Mouse (Mus musculus): ENCODE measurements at regions not wholly inside any gene's neighbourhood (a gene's known extent, or its start where the extent isn't known, plus 50 kb on each side); places are given as distances from the start of the nearest gene placed in this dataset.

DNA sequence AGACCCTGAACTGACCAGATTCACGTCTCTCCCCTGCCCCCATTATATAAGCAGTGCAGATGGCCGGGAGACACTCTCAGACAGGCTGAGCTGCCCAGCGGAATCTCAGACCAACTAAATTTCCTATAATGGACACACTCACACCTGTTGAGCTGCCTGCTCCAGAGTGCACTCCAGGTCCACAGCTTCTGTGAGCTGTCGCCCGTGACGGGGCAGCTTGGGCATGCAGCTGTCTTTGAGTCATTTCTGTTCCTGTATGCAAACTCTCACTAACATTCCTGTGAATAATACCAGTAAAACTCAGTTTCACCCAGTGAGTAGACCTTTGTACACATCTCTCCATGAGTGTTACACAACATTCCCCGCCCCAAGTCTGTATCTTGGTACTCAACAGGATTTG lies 269.4 kb upstream of the Rnaseh2b start:
- TF ChIP-seq CTCF (IDR thresholded peaks at IDR 0.05; ENCODE audit: borderline replicate concordance, control insufficient read depth, extremely low read depth, insufficient read depth, low read length, poor library complexity) (no peak), POLR2A (IDR thresholded peaks at IDR 0.05; ENCODE audit: control insufficient read depth, extremely low read depth, insufficient read depth, low read length, poor library complexity) (no peak)

All from thymus, adult 2 months (tissue).